Mouse (Mus musculus): Measurements from ENCODE around the gene Ncam2.
"Not testable (repeated sequence)": the region's sequence is repeated elsewhere in the genome, so short reads cannot be mapped to it uniquely, and the experiment has no call there.

Gene Ncam2

DNA sequence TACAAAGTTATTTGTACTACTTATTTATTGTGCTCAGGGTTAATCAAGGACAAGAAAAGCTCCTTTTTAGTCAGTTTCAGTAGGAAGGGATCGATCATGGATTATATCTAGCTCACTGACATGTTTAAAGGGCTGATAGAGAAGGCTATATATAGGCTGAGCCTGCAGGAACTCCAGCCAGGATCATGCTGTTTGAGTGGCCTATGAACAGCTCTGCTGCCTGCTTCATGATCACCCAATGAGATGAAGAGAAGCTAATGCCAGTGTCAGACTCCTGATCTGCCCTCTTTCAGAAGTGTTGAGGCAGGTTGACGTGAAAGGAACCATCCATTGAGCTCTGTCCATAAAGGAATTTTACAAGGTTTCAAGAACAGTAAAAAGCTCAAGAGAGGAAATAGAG lies 103.3 kb downstream of the Ncam2 start:
- DNase-seq, result no peak

DNA sequence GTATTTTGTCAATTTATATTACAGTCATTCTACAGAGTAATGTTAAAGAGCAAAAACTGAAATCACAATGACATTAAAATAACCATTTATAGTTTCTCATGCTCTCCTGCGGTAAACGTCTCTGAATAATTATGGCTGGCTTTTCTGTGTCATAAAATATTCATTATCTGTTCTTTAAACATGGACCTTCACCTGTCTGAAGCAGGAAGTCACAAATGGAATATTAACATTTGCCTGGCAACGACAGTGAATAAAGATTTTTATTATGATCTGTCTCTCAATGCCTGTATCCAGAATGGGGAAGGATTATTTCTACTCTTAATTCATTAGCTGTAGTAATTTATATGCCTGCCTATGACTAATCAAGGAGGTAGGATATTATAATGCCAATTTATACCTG lies 108.7 kb downstream of the Ncam2 start:
- DNase-seq, result no peak

- no peak for DNase-seq
Measured at GRCm38 (mm10) chr16:81319037-81319436, 118.5 kb downstream of the Ncam2 start.

- DNase-seq, result peak; percentile 4 to 7
Measured at GRCm38 (mm10) chr16:81330539-81330938, 130.0 kb downstream of the Ncam2 start.

DNA sequence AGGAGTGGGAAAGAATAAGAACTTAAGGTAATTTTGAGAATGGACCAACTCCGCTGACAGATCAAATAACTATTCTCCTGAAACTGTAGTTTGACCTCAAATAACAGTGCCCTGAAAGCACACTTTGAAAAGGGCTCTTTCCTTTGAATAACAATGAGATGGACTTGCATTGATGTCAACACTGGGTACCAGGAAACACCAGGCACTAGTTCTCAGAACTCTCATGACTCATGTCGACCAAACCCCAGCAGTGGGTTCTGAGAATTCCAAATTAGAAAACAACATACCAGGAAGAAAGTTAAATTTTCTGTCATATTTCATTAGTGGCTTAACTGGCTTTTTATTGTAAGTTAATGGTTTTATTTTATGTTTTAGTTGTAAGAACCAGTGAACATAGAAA lies 165.4 kb downstream of the Ncam2 start:
- DNase-seq, result no peak

- DNase-seq, result no peak
Measured at GRCm38 (mm10) chr16:81374234-81374633, 173.7 kb downstream of the Ncam2 start.

DNA sequence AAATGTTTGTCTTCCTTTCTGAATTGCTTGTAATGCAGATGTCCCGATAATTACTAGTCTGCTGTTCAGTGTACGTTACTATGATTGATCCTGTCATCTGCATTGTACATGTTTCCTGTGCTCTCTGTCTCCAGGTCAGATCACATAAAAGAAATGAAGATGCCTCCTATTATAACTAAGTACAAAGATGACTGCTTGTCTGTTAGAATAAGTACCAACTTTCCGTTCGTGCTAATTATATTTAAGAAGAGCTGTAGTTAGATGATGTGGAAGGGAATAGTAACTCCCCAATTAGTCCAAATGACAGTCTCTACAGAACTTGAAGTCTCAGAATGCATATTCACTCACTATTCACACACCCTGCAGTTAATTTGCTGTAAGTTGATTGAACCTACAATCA lies 179.9 kb downstream of the Ncam2 start:
- no peak for DNase-seq

DNA sequence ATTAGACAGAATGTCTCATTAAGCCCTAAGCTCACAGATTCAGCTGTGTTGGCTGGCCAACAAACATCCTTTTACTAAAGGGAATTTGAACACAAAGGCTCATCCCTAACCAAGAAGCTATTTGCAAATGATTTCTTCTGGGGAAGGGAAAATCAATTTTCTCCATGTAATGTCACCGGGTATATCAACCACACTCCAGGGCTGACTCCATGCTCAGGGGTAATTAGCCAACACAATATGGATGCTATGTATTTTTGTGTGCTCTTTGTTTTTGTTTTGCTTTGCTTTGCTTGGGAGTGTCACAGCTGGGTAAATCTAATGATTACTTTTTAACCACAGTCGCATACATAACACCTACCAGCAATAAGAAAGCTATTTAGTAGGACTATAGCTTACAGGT lies 188.1 kb downstream of the Ncam2 start:
- no peak for DNase-seq

- DNase-seq, result no peak
Measured at GRCm38 (mm10) chr16:81434559-81434958, 234.1 kb downstream of the Ncam2 start.

GRCm38 (mm10) chr16:81437091-81437867 lies 236.8 kb downstream of the Ncam2 start:
- peak; percentile 16 to 18 for DNase-seq

GRCm38 (mm10) chr16:81437868-81438249 lies 237.4 kb downstream of the Ncam2 start:
- no peak for DNase-seq

DNA sequence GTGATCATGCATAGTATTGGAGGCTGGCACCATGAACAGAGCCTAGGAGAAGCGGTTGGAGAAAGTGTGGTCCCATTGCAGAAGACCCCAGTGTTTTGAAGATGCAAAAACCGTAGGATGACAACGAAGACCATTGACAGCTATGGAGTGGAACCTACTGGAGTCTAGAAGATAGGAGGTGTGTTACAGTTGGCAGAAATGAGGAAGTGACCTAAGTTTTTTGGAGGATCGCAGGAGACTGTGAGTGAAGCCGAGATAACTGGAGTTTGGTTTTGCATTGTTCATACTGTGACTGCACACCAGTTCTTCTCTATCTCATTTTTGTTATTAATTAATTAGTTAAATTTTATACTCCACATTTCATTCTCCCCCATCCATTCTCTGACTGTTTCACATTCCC lies 250.4 kb downstream of the Ncam2 start:
- DNase-seq, result no peak

DNA sequence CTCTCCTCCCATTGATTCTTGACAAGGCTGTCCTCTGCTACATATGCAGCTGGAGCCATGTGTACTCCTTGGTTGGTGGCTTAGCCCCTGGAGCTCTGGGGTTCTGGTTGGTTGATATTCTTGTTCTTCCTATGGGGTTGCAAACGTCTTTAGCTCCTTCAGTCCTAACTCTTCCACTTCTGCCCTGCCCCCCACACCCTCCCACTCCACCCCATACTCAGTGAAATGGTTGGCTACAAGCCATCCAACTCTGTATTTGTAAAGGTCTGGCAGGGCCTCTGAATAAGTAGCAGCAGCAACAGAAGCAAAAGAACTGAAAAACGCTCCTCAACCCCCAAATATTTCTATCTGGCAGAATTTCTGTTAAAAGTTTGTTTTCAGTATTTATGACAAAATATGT lies 252.5 kb downstream of the Ncam2 start:
- DNase-seq, result no peak

DNA sequence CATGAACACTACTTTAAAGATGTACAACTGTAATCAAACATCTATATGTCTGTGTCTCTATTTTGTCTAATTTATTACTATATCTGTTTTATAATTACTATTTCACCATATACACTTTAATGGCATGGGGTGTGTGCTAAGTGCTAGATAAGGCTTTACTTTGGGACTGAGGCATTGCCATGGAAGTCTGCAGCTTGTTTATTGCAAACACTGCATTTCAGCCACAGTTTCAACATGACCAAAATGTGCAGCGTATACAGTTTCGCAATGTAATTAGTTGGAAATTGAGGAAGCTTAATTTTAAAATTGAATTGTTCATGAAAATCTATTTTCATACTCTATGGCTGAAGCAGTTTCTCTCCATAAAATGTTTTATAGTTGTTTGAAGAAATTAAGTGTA lies 254.0 kb downstream of the Ncam2 start:
- DNase-seq, result no peak

DNA sequence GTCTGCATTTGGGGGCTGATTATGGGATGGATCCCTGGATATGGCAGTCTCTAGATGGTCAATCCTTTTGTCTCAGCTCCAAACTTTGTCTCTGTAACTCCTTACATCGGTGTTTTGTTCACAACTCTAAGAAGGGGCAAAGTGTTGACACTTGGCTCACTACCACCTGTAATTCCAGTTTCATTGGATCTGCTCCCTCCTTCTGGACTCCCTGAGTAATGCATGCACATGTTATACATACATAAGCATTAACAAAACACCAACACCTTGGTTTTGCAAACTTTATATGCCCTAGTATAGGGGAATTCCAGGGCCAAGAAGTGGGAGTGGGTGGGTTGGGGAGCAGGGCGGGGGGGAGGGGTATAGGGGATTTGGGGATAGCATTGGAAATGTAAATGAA lies 262.2 kb downstream of the Ncam2 start:
- not testable (repeated sequence) for DNase-seq

- DNase-seq, result no peak
Measured at GRCm38 (mm10) chr16:81472925-81473324, 272.4 kb downstream of the Ncam2 start.

DNA sequence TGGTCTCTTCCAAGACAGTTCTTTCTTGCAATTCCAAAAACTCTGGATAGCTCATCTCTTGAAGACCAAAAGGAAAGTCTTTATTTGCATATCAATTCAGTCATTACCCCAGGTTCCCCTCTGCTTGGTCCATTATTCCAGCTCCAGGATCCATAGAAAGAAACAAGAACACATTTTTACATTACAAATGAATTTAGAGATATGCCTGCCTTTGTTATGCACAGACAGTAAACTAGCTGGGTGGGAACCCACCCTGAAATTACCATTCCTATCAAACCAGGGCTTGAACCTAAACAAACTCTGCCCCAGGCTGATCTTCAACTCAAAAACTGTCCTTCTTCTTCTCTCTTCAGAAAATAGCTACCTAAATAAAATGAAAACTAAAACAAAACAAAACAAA lies 280.6 kb downstream of the Ncam2 start:
- no peak for DNase-seq

DNA sequence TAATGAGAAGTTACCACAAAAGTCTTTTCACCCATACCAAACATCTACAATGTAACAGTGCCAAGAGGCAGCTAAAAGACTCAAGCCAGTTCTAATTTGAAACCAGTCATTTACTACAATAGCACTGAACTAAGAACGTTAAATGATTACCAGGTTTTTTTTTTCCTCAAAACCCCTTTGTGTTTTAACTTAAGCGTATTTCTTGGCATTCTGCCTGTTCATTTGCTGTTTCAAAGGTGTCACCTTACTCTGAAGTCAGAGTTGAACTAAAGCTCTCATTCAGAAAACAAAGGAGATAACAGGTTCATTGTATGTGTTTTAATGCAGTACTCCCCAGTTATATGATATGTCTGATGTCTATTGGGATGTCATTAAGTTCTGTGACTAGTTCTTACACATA lies 295.6 kb downstream of the Ncam2 start:
- DNase-seq, result no peak

DNA sequence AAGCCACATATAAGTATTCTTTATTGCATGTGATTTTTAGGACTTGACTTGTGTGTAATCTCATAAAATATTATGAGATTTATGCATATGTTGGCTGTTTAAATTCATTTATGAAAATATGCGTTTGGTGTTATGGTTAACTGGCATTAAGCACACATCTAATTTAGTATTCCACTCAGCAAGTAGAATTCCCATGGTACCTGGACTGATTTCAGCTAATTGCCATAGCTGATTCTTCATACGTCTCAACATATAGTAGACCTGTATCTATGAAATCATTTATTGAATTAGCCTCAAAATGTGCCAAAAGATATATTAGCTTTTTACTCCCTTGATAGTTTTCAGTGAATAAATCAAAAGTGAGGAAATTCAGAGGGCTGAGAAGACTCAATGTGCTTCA lies 302.1 kb downstream of the Ncam2 start:
- no peak for DNase-seq

GRCm38 (mm10) chr16:81536230-81536629 lies 335.7 kb downstream of the Ncam2 start:
- DNase-seq, result no peak

GRCm38 (mm10) chr16:81587565-81588107 lies 387.1 kb downstream of the Ncam2 start:
- no peak for DNase-seq

DNA sequence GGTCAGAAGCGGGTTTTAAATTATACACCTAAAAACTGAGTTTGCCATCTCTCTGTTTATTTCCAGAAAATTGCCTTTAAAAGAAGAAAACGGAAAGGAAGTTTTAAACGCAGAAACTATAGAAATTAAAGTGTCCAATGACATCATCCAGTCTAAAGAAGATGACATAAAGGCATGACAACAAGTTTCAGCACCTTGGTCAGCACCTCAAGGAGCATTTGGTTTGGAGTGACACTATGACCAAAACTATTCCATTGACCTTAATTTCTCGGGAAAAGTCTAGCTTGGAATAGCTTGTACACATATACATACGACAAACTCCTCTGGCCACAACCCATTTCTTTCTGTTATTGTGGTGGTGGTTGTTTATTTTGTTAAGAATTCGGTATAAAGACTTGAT lies 422.8 kb downstream of the Ncam2 start:
- DNase-seq, result no peak

- no peak for DNase-seq
Measured at GRCm38 (mm10) chr16:81623776-81624175, 423.3 kb downstream of the Ncam2 start.

GRCm38 (mm10) chr16:81650286-81650685 lies 449.8 kb downstream of the Ncam2 start:
- no peak for DNase-seq

DNA sequence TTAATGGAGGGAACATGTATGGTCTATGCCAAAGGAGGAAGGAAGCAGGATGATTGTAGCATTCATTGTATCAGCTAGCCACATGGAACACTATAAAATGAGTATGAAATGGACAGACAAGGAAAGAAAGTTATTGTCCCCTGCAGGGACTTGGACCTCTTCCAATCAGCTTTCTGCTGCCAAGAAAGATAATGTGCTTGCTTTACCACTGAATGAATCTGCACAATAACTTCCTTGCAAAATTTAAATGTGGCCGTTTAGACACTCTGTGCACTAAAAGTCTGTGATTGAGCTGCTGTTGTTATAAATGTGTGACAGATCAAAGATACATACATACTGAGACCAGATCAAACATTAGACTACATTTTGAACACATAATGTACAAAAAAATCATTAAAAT lies 451.1 kb downstream of the Ncam2 start:
- DNase-seq, result no peak

Data from lung, adult 18-20 months (tissue).